ENCODE assay signal across 26 mouse cellular contexts in genomic region chr5:140859730-140860129, GRCm38 (mm10). TPM values are rescaled to one million over a fixed set of nuclear protein-coding genes. Genes with fewer than 3 reads are reported as not detected.
A peak's percentile ranks its signal among the peaks of the same experiment; 100 is the strongest.
DNase-seq lines count a peak whose midpoint lies in the region; ATAC-seq and TF ChIP-seq lines count a peak whose summit lies in the region.
"Had no signal": no experiment of that assay in that cellular context is flagged by ENCODE, and none has a peak within 500 bp of the region (broad histone marks: within the 10 kb centered on the region; RNA-seq: fewer than 3 reads in every experiment).

No protein-coding gene starts in this region.

- no peaks in the 10 kb centered on the region for H3K27me3 ChIP-seq in kidney, postnatal 0 days (ENCODE audit: insufficient read depth, low read length)
- no peaks in the 10 kb centered on the region for H3K27me3 ChIP-seq in kidney, adult 2 months (replicated peaks; ENCODE audit: control insufficient read depth, insufficient read depth, low read length)
- no peaks in the 10 kb centered on the region for H3K27me3 ChIP-seq in midbrain, postnatal 0 days (ENCODE audit: insufficient read depth, low read length)
- H3K27me3 ChIP-seq in midbrain, embryonic 14.5 days (ENCODE audit: control insufficient read depth, insufficient read depth, low read length) = no peaks in the 10 kb centered on the region
- no peaks in the 10 kb centered on the region for H3K27me3 ChIP-seq in stomach, postnatal 0 days (ENCODE audit: control insufficient read depth, insufficient read depth, low read length)
- H3K27me3 ChIP-seq: embryonic facial prominence, embryonic 13.5 days; limb, embryonic 13.5 days; liver, embryonic 13.5 days; lung, embryonic 15.5 days; midbrain, embryonic 12.5 days had no signal

- 89% methylated on average over 5 of the region's 5 CpGs for WGBS in kidney, postnatal 0 days
- WGBS in kidney, adult 2 months = 91% methylated on average over 5 of the region's 5 CpGs
- 85% methylated on average over 5 of the region's 5 CpGs for WGBS in midbrain, postnatal 0 days
- WGBS in midbrain, embryonic 14.5 days = 85% methylated on average over 5 of the region's 5 CpGs
- WGBS in stomach, postnatal 0 days = 86% methylated on average over 5 of the region's 5 CpGs

- H3K9ac ChIP-seq in kidney, postnatal 0 days (ENCODE audit: low read depth, low read length) = no peak overlapping the region
- H3K9ac ChIP-seq in midbrain, postnatal 0 days (replicated peaks; ENCODE audit: low read length, poor library complexity, severe bottlenecking) = no peak overlapping the region
- no peak overlapping the region for H3K9ac ChIP-seq in midbrain, embryonic 14.5 days (replicated peaks; ENCODE audit: low read length)
- H3K9ac ChIP-seq in stomach, postnatal 0 days (ENCODE audit: low read length) = no peak overlapping the region
- H3K9ac ChIP-seq: embryonic facial prominence, embryonic 13.5 days; forebrain, embryonic 12.5 days; limb, embryonic 13.5 days; liver, embryonic 13.5 days; lung, embryonic 15.5 days; midbrain, embryonic 12.5 days had no signal

- no peaks in the 10 kb centered on the region for H3K36me3 ChIP-seq in kidney, postnatal 0 days (ENCODE audit: insufficient read depth, low read length)
- no peaks in the 10 kb centered on the region for H3K36me3 ChIP-seq in kidney, adult 2 months (ENCODE audit: control insufficient read depth, insufficient read depth, low read length)
- H3K36me3 ChIP-seq in midbrain, postnatal 0 days (ENCODE audit: insufficient read depth, low read length) = no peaks in the 10 kb centered on the region
- H3K36me3 ChIP-seq in midbrain, embryonic 14.5 days (ENCODE audit: control insufficient read depth, insufficient read depth, low read length) = no peaks in the 10 kb centered on the region
- H3K36me3 ChIP-seq in stomach, postnatal 0 days (ENCODE audit: control insufficient read depth, insufficient read depth, low read length) = no peaks in the 10 kb centered on the region
- H3K36me3 ChIP-seq: embryonic facial prominence, embryonic 13.5 days; forebrain, embryonic 12.5 days; heart, embryonic 10.5 days; hindbrain, embryonic 10.5 days; limb, embryonic 13.5 days; liver, embryonic 13.5 days; lung, embryonic 15.5 days; midbrain, embryonic 12.5 days had no signal

- H3K4me3 ChIP-seq in kidney, postnatal 0 days (replicated peaks; ENCODE audit: low read depth, low read length) = no peak overlapping the region
- no peak overlapping the region for H3K4me3 ChIP-seq in kidney, adult 2 months (ENCODE audit: insufficient read depth, low read depth, low read length)
- H3K4me3 ChIP-seq in midbrain, postnatal 0 days (ENCODE audit: low read depth, low read length) = no peak overlapping the region
- no peak overlapping the region for H3K4me3 ChIP-seq in midbrain, embryonic 14.5 days (replicated peaks; ENCODE audit: low read depth, low read length)
- H3K4me3 ChIP-seq in stomach, postnatal 0 days (ENCODE audit: low read depth, low read length) = no peak overlapping the region
- H3K4me3 ChIP-seq: embryonic facial prominence, embryonic 13.5 days; erythroblast, embryonic 14.5 days; forebrain, embryonic 12.5 days; heart, embryonic 10.5 days; hindbrain, embryonic 10.5 days; limb, embryonic 13.5 days; liver, embryonic 13.5 days; lung, embryonic 15.5 days; midbrain, embryonic 12.5 days had no signal

- no peak for TF ChIP-seq EP300 in stomach, postnatal 0 days (optimal IDR thresholded peaks at IDR 0.05)

- no peak overlapping the region for H3K4me2 ChIP-seq in kidney, postnatal 0 days (ENCODE audit: low read length)
- no peak overlapping the region for H3K4me2 ChIP-seq in midbrain, postnatal 0 days (ENCODE audit: low read depth, low read length, poor library complexity, severe bottlenecking)
- no peak overlapping the region for H3K4me2 ChIP-seq in midbrain, embryonic 14.5 days (ENCODE audit: low read length)
- no peak overlapping the region for H3K4me2 ChIP-seq in stomach, postnatal 0 days (replicated peaks; ENCODE audit: low read depth)
- H3K4me2 ChIP-seq: embryonic facial prominence, embryonic 13.5 days; forebrain, embryonic 12.5 days; limb, embryonic 13.5 days; liver, embryonic 13.5 days; lung, embryonic 15.5 days; midbrain, embryonic 12.5 days had no signal

- no peak for ATAC-seq in kidney, postnatal 0 days (replicated peaks; ENCODE audit: low FRiP score, low read depth)
- no peak for ATAC-seq in midbrain, postnatal 0 days (ENCODE audit: low FRiP score)
- ATAC-seq in midbrain, embryonic 14.5 days (ENCODE audit: low FRiP score, low TSS enrichment) = no peak
- no peak for ATAC-seq in stomach, postnatal 0 days (ENCODE audit: low FRiP score, low TSS enrichment)
- ATAC-seq: activated CD4-positive, CD25-positive, alpha-beta regulatory T cell, adult 4 months had no signal

- H3K9me3 ChIP-seq in kidney, postnatal 0 days (replicated peaks; ENCODE audit: low read length) = no peaks in the 10 kb centered on the region
- no peaks in the 10 kb centered on the region for H3K9me3 ChIP-seq in midbrain, postnatal 0 days (ENCODE audit: low read length)
- no peaks in the 10 kb centered on the region for H3K9me3 ChIP-seq in midbrain, embryonic 14.5 days (ENCODE audit: control insufficient read depth, low read length)
- no peaks in the 10 kb centered on the region for H3K9me3 ChIP-seq in stomach, postnatal 0 days (ENCODE audit: control insufficient read depth, low read length)
- H3K9me3 ChIP-seq: embryonic facial prominence, embryonic 13.5 days; forebrain, embryonic 12.5 days; heart, embryonic 10.5 days; hindbrain, embryonic 10.5 days; limb, embryonic 13.5 days; liver, embryonic 13.5 days; lung, embryonic 15.5 days; midbrain, embryonic 12.5 days had no signal

- no peak for TF ChIP-seq POLR2A in kidney, adult 2 months (IDR thresholded peaks at IDR 0.05; ENCODE audit: low read depth, low read length)

- DNase-seq in kidney, postnatal 0 days (ENCODE audit: low spot score) = no peak
- DNase-seq in kidney, adult 2 months = no peak
- DNase-seq in midbrain, postnatal 0 days (ENCODE audit: low spot score) = peak; percentile 25
- DNase-seq in midbrain, embryonic 14.5 days = no peak
- DNase-seq in ES-CJ7 (ENCODE audit: low read depth, low spot score) = peak; percentile 28
- no peak for DNase-seq in stomach, postnatal 0 days (ENCODE audit: low spot score)
- no peak for DNase-seq in Muller cell, postnatal 12 days (ENCODE audit: inconsistent ontology term)
- DNase-seq: adrenal gland, adult 8-10 months; B cell, adult 2 months; cerebellum, adult 2 months; cerebellum, postnatal 36 days; embryo, embryonic 11 days; kidney, adult 18-20 months; kidney, postnatal 10 days; liver, embryonic 13.5 days; spleen, adult 18-20 months; thymus, postnatal 14 days had no signal

- no peak overlapping the region for H3K27ac ChIP-seq in kidney, postnatal 0 days
- no peak overlapping the region for H3K27ac ChIP-seq in kidney, adult 2 months (ENCODE audit: insufficient read depth, low read depth, low read length)
- no peak overlapping the region for H3K27ac ChIP-seq in midbrain, postnatal 0 days (ENCODE audit: low read depth, low read length)
- H3K27ac ChIP-seq in midbrain, embryonic 14.5 days (replicated peaks; ENCODE audit: low read depth, low read length) = no peak overlapping the region
- no peak overlapping the region for H3K27ac ChIP-seq in stomach, postnatal 0 days (replicated peaks)
- H3K27ac ChIP-seq: embryonic facial prominence, embryonic 13.5 days; forebrain, embryonic 12.5 days; heart, embryonic 10.5 days; hindbrain, embryonic 10.5 days; limb, embryonic 13.5 days; liver, embryonic 13.5 days; lung, embryonic 15.5 days; midbrain, embryonic 12.5 days had no signal

- peak; percentile 38; the same call in 1 of the 2 replicates for TF ChIP-seq CTCF in kidney, postnatal 0 days (IDR thresholded peaks at IDR 0.05; ENCODE audit: low read depth)
- no peak for TF ChIP-seq CTCF in kidney, adult 2 months (conservative IDR thresholded peaks at IDR 0.05; ENCODE audit: insufficient read depth, insufficient read length, low read depth, low read length)
- TF ChIP-seq CTCF in midbrain, postnatal 0 days (IDR thresholded peaks at IDR 0.05) = peak; percentile 63
- peak; percentile 39 for TF ChIP-seq CTCF in stomach, postnatal 0 days (IDR thresholded peaks at IDR 0.05; ENCODE audit: low read depth)

- H3K4me1 ChIP-seq in kidney, postnatal 0 days (replicated peaks; ENCODE audit: insufficient read depth, low read length) = no peaks in the 10 kb centered on the region
- no peaks in the 10 kb centered on the region for H3K4me1 ChIP-seq in kidney, adult 2 months (ENCODE audit: control insufficient read depth, insufficient read depth, low read length)
- no peaks in the 10 kb centered on the region for H3K4me1 ChIP-seq in midbrain, postnatal 0 days (ENCODE audit: insufficient read depth, low read length)
- no peaks in the 10 kb centered on the region for H3K4me1 ChIP-seq in midbrain, embryonic 14.5 days (ENCODE audit: control insufficient read depth, insufficient read depth, low read length)
- H3K4me1 ChIP-seq in stomach, postnatal 0 days (replicated peaks; ENCODE audit: control insufficient read depth, insufficient read depth) = no peaks in the 10 kb centered on the region
- H3K4me1 ChIP-seq: embryonic facial prominence, embryonic 13.5 days; heart, embryonic 10.5 days; lung, embryonic 15.5 days; midbrain, embryonic 12.5 days had no signal

RNA-seq across cellular contexts. Expression of gene Gna12, which starts 29.5 kb away (rescaled TPM):
- polyA plus RNA-seq in kidney, postnatal 0 days (2015; fragmentation: Nextera tagmentation; extraction: Ambion mirVana) = 28.1 and 48.8 TPM in 2 replicates
- 122 and 136 TPM in 2 replicates for polyA plus RNA-seq in kidney, adult 2 months (2012; rRNA removed)
- total RNA-seq in midbrain, postnatal 0 days (2014; rRNA removed) = 115 and 152 TPM in 2 replicates
- 26.5 and 28.0 TPM in 2 replicates for polyA plus RNA-seq in midbrain, postnatal 0 days (2015; fragmentation: Nextera tagmentation; extraction: Ambion mirVana)
- 21.6 and 22.5 TPM in 2 replicates for polyA plus RNA-seq in midbrain, embryonic 14.5 days (2014; fragmentation: Nextera tagmentation; extraction: Ambion mirVana)
- polyA plus RNA-seq in stomach, postnatal 0 days (2015; fragmentation: Nextera tagmentation; extraction: Ambion mirVana) = 19.6 and 24.8 TPM in 2 replicates

Comparison
In these comparisons a context has a peak if more than half of its experiments do, and no peak if none do; other contexts are left out.
1. DNase-seq: peak in midbrain, postnatal 0 days (single experiment) and ES-CJ7 (single experiment); none in kidney, postnatal 0 days (single experiment), kidney, adult 2 months (single experiment), midbrain, embryonic 14.5 days (single experiment), stomach, postnatal 0 days (single experiment) and Muller cell, postnatal 12 days (single experiment).